Mouse (Mus musculus) frontal cortex, postnatal 25 days (tissue): ENCODE data around the gene Pecam1.
A peak's percentile ranks its signal among the peaks of the same experiment; 100 is the strongest.
"Not testable (repeated sequence)": the region's sequence is repeated elsewhere in the genome, so short reads cannot be mapped to it uniquely, and the experiment has no call there.

ENCODE experiments used
- DNase-seq, 2 experiments: peaks; one replicate each; pipeline ENCODE4 v3.0.0; 2022; ENCODE audit warnings: low spot score in 2 of 2

Gene Pecam1

DNA sequence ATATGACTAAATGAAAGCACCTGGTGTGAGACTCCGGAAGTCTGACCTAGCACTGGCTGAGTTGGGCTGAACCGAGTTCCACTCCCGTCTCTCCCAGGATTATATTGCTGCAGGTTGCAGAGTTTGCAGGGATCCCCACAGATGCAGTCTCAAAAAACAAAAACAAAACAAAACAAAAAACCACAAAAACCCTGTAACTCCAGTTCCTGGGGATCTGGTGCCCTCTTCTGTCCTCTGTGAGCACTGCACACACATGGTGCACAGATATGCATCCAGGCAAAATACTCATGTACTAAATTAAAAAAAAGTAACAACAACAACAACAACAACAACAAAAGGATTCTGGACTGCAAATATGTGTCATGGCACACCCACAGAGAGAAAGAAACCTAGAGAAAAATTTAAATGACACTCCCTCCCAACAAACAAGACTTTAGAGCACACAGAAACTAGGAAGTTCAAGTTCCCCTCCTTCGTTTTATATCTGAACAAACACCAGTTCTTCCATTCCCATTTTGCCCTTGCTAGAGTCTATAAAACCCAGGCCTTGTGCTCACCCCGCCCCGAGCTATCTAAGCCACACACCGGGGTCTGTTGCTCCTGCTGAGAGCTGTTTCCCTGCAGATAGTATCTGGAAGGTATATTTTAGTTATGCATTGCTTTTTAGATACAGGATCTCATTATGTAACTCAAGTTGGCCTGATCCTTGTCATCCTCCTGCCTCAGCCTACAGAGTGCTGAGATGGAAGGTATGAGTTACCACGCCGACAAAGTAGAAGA is 20.0 kb upstream of the Pecam1 start:
- no peak for DNase-seq

DNA sequence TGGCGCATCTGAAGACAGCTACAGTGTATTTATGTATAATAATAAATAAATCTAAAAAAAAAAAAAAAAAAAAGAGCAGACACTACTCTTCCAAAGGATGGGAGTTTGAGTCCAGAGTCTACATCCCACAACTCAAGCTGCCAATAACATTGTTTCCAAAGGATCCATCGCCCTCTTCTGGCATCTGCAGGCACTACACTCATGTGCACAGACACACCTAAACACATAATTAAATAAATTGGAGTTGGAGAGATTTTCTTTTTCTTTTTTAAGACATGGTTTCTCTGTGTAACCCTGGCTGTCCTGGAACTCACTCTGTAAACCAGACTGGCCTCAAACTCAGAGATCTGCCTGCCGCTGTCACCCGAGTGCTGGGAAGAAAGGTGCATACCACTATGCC is 17.1 kb upstream of the Pecam1 start:
- DNase-seq = no peak

- DNase-seq = no peak
Measured at GRCm38 (mm10) chr11:106766611-106767162, 16.3 kb upstream of the Pecam1 start.

DNA sequence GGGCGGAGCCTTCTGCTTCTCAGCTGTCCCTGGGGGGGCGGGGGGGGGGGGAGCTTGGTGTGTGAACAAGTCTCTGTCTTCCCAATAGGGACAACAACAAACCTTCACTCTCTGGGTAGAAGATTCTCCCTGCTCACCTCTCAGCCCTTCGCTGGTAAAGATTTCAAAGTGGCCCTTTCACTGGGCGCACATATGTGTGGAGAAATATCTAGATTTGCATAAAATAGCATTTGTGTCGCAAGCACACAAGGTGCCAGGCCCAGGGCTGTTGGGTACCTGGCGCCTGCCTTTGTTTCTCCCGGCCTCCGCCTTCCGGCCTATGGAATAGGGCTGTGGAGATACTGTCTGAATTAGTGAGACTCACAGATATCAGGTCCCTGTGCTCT is 12.4 kb upstream of the Pecam1 start:
- DNase-seq = no peak

GRCm38 (mm10) chr11:106762139-106762799 is 11.8 kb upstream of the Pecam1 start:
- DNase-seq = no peak

- DNase-seq = no peak
Measured at GRCm38 (mm10) chr11:106760511-106760910, 10.1 kb upstream of the Pecam1 start.

DNA sequence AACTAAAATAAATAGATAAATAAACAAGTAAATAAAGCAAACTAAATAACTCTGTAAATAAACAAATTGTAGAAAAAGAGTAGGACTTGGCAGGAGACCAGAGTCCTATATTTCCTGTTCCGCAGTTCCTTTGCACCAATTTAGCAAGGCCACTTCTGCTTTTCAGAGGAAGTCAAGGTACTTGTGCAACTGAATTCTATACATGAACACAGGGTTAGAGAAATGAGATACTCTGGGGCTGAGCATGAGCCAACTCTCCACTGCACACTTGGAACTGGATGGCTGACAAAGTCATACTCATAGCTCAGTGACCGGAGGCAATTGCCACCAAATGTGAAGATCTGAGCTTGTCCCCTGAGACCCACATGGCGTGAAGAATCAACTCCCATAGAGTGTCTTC is 8.6 kb upstream of the Pecam1 start:
- DNase-seq = no peak

GRCm38 (mm10) chr11:106755583-106755982 is 5.2 kb upstream of the Pecam1 start:
- no peak for DNase-seq

- DNase-seq = no peak
Measured at GRCm38 (mm10) chr11:106753314-106753713, 2.9 kb upstream of the Pecam1 start.

GRCm38 (mm10) chr11:106752103-106752502 is 1.7 kb upstream of the Pecam1 start:
- no peak for DNase-seq

- no peak for DNase-seq
Measured at GRCm38 (mm10) chr11:106751039-106752018, 901 bp upstream of the Pecam1 start, which contains the start of gene Milr1. Milr1 (plus strand) TSS chr11:106751226.

GRCm38 (mm10) chr11:106749557-106750120 is 789 bp downstream of the Pecam1 start:
- DNase-seq = not testable (repeated sequence)

GRCm38 (mm10) chr11:106744949-106745348 is 5.5 kb downstream of the Pecam1 start:
- DNase-seq = no peak

- no peak for DNase-seq
Measured at GRCm38 (mm10) chr11:106742388-106742841, 8.0 kb downstream of the Pecam1 start.

DNA sequence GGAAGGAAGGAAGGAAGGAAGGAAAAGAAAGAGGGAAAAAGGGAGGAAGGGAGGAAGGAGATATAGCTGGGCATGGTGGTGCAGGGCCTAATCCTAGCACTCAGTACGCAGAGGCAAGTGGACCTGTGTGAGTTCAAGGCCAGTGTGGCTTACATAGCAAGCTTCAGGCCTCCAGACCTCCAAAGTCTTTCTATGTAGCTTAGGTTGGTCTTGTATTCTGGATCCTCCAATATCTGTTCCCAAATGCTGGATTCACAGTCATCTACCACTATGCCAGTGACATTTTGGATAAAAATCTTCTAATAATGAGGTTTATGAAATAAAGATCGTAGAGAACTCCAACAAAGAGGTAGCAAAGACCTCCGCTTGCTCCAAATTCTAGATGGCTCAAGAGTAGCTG is 8.6 kb downstream of the Pecam1 start:
- DNase-seq = no peak

DNA sequence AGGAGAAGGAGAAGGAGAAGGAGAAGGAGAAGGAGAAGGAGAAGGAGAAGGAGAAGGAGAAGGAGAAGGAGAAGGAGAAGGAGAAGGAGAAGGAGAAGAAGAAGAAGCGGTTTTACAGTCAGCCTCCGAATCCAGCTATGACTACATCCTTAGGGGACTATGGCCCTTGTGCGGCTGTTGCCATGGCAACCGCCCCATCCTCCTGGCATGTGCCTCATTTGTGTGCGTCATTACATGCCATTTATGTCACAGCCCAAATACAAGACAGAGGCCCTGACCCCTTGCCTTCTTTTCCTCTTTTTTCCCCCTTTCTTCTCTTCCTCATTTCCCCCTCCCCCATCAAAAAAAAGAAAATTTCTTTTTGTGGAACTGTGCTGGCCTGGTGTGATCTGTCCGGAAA is 9.2 kb downstream of the Pecam1 start:
- no peak for DNase-seq

DNA sequence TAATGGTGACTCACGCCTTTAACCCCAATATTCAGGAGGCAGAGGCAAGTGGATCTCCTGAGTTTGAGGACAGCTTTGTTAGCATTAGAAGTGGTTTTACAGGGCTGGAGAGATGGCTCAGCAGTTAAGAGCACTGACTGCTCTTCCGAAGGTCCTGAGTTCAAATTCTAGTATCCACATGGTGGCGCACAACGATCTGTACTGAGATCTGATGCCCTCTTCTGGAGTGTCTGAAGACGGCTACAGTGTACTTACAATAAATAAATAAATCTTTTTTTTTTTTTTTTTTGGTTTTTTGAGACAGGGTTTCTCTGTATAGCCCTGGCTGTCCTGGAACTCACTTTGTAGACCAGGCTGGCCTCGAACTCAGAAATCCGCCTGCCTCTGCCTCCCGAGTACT is 9.7 kb downstream of the Pecam1 start:
- DNase-seq = not testable (repeated sequence)

GRCm38 (mm10) chr11:106739116-106739515 is 11.3 kb downstream of the Pecam1 start:
- no peak for DNase-seq

DNA sequence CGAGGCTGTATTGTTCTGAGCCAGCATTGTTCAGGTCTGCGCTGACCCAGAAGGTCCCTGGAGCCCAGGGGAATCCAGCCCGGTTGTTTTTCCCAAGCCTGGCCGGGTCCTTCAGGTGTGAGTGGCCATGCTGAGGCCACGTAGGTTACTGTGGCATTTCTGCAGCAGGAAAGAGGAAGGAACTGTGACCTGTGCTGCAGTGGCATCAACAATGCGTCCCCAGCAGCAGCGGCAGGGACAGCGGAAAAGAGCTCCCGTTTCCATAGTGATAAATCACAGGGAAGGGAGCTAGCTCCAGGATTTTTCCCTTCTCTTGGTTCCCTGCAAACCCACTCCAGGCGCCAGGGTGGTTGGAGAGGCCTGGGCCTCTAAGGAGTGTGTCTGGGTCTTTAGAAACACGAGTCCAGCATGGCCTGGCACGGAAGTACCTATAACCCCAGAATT is 13.2 kb downstream of the Pecam1 start:
- DNase-seq = peak; percentile 10 to 25

DNA sequence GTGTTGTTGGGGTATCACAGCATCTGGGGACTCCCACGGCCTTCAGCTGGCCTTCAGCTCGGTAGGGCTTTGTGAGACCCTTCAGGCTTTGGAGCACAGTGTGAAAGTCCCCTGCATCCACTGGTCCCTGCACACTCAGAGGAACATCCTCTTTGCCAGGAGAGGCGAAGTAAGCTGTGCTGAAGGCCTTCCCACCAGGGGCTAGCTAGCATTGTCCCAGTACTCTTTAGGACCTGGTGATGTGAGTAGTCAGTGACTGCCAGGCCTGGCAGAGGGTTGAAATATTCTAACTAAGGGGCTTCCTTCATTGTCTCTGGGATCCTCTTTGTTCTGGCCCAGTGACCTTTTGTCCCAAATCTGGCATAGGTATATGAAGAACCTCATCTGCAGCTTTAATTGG is 13.8 kb downstream of the Pecam1 start:
- DNase-seq = no peak

DNA sequence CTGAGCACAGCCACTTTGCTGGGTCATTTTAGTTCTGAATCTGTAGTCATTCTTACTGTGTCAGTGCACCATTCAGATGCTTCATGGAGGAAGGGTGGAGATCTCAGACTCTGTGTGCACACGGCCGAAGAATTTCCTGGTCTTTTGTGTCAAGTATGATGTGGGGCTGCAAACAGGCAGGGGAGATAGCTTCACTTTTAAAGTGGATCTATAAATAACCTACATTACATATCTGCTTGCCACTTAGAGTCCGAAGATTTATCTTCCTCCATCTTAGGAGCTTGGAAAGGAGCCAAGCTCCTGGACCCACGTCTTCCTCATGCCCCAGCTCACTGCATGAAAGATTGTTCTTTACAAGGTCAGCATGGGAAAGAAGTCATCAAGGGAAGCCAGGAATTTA is 19.7 kb downstream of the Pecam1 start:
- no peak for DNase-seq
